Mouse (Mus musculus): Measurements from ENCODE around the gene Scd2. TPM values are rescaled to one million over a fixed set of nuclear protein-coding genes. Genes with fewer than 3 reads are reported as not detected.
A peak's percentile ranks its signal among the peaks of the same experiment; 100 is the strongest.
"Not testable (repeated sequence)": the region's sequence is repeated elsewhere in the genome, so short reads cannot be mapped to it uniquely, and the experiment has no call there.

Scd2 gene
- total RNA-seq, 2 experiments from 2014 or later: 30.3 to 34.6 TPM

- no peak for DNase-seq
- intact Hi-C loops (cut with DNase I): no loop called here
Observed at GRCm38 (mm10) chr19:44309351-44310154, 16.1 kb downstream of the Scd2 start.

GRCm38 (mm10) chr19:44310155-44310575 lies 16.7 kb downstream of the Scd2 start:
- DNase-seq; intact Hi-C loops (cut with DNase I): not testable (repeated sequence)

GRCm38 (mm10) chr19:44310814-44311213 lies 17.3 kb downstream of the Scd2 start:
- intact Hi-C loops (cut with DNase I): no loop called here
- DNase-seq: no peak

GRCm38 (mm10) chr19:44311306-44312006 lies 18.0 kb downstream of the Scd2 start:
- intact Hi-C loops (cut with DNase I): no loop called here

GRCm38 (mm10) chr19:44312007-44312360 lies 18.5 kb downstream of the Scd2 start:
- DNase-seq: no peak
- intact Hi-C loops (cut with DNase I): no loop called here

More at GRCm38 (mm10) chr19:44311306-44312006, 18.0 kb downstream of the Scd2 start:
- no peak for DNase-seq

GRCm38 (mm10) chr19:44313066-44313465 lies 19.6 kb downstream of the Scd2 start:
- intact Hi-C loops (cut with DNase I): no loop called here

GRCm38 (mm10) chr19:44314327-44314759 lies 20.9 kb downstream of the Scd2 start:
- intact Hi-C loops (cut with DNase I): no loop called here
- peak; percentile 94 for DNase-seq

More at GRCm38 (mm10) chr19:44313066-44313465, 19.6 kb downstream of the Scd2 start:
- DNase-seq: no peak

- intact Hi-C loops (cut with DNase I): no loop called here
- peak; percentile 73 to 81 for DNase-seq
Observed at GRCm38 (mm10) chr19:44314871-44315414, 21.5 kb downstream of the Scd2 start.

GRCm38 (mm10) chr19:44316752-44317315 lies 23.4 kb downstream of the Scd2 start:
- DNase-seq: no peak
- intact Hi-C loops (cut with DNase I): no loop called here

GRCm38 (mm10) chr19:44317391-44317790 lies 23.9 kb downstream of the Scd2 start:
- intact Hi-C loops (cut with DNase I): no loop called here
- DNase-seq: no peak

- intact Hi-C loops (cut with DNase I): no loop called here
- DNase-seq: no peak
Observed at GRCm38 (mm10) chr19:44318545-44318944, 25.1 kb downstream of the Scd2 start.

GRCm38 (mm10) chr19:44320316-44320715 lies 26.8 kb downstream of the Scd2 start:
- intact Hi-C loops (cut with DNase I): no loop called here
- no peak for DNase-seq

- DNase-seq: no peak
- intact Hi-C loops (cut with DNase I): no loop called here
Observed at GRCm38 (mm10) chr19:44321201-44321600, 27.7 kb downstream of the Scd2 start.

GRCm38 (mm10) chr19:44321631-44322030 lies 28.2 kb downstream of the Scd2 start:
- intact Hi-C loops (cut with DNase I): no loop called here
- no peak for DNase-seq

GRCm38 (mm10) chr19:44329566-44329965 lies 36.1 kb downstream of the Scd2 start:
- no peak for DNase-seq
- intact Hi-C loops (cut with DNase I): no loop called here

GRCm38 (mm10) chr19:44331128-44331527 lies 37.7 kb downstream of the Scd2 start:
- DNase-seq; intact Hi-C loops (cut with DNase I): not testable (repeated sequence)

- intact Hi-C loops (cut with DNase I): no loop called here
- DNase-seq: peak in 1 of 2 experiments; percentile 24
Observed at GRCm38 (mm10) chr19:44331911-44332310, 38.4 kb downstream of the Scd2 start.

GRCm38 (mm10) chr19:44332326-44332725 lies 38.9 kb downstream of the Scd2 start:
- intact Hi-C loops (cut with DNase I): no loop called here
- DNase-seq: no peak

GRCm38 (mm10) chr19:44332833-44333623 lies 39.6 kb downstream of the Scd2 start, which contains the start of gene Scd4:
TSS of gene Scd4 (plus strand) at chr19:44333092.
- intact Hi-C loops (cut with DNase I): no loop called here
- peak; percentile 63 to 66 for DNase-seq

- no peak for DNase-seq
- intact Hi-C loops (cut with DNase I): no loop called here
Observed at GRCm38 (mm10) chr19:44333991-44334390, 40.5 kb downstream of the Scd2 start.
